Mouse (Mus musculus): Measurements from ENCODE around the gene Svep1.

GRCm38 (mm10) chr4:58109793-58110192, 96.9 kb downstream of the Svep1 start:
- no peak for TF ChIP-seq CTCF (IDR thresholded peaks at IDR 0.05; ENCODE audit: low read depth, low read length)
- TF ChIP-seq POLR2A (IDR thresholded peaks at IDR 0.05; ENCODE audit: insufficient read depth, low read length) = no peak
- TF ChIP-seq EP300 (IDR thresholded peaks at IDR 0.05; ENCODE audit: insufficient read depth, low read depth, low read length) = no peak

All from ES-Bruce4 (cell line).